Mouse (Mus musculus) olfactory bulb, adult 2 months (tissue): ENCODE results near the gene Flvcr2.

Experiments
- CTCF ChIP-seq: fragments of 200-500 bp; IDR thresholded peaks from 2 replicates; pipeline ENCODE4 v1.5.1; 2012; ENCODE audit warnings: low read depth, mild to moderate bottlenecking, low read length, moderate library complexity; ENCODE audit not compliant: insufficient read depth
- POLR2A ChIP-seq: fragments of 200-500 bp; IDR thresholded peaks from 2 replicates; pipeline ENCODE4 v1.6.1; 2012; ENCODE audit warnings: mild to moderate bottlenecking, low read depth, low read length, moderate library complexity; ENCODE audit not compliant: insufficient read depth

GRCm38 (mm10) chr12:85700842-85701223 is 45.5 kb upstream of the Flvcr2 start:
- TF ChIP-seq CTCF (no peak), POLR2A (no peak)
